Mouse (Mus musculus) WW6 (cell line): ENCODE results near the gene Rnf208.
A peak's percentile ranks its signal among the peaks of the same experiment; 100 is the strongest.

Source experiments
- DNase-seq: peaks from one replicate; pipeline ENCODE4 v3.0.0-alpha.2; 2013; ENCODE audit warnings: low read depth, low spot score

Gene Rnf208

GRCm38 (mm10) chr2:25224766-25225752, 17.0 kb upstream of the Rnf208 start:
- peak; percentile 97 for DNase-seq

- no peak for DNase-seq
Measured at GRCm38 (mm10) chr2:25225811-25226379, 16.2 kb upstream of the Rnf208 start.

GRCm38 (mm10) chr2:25226864-25227263, 15.2 kb upstream of the Rnf208 start:
- no peak for DNase-seq

- no peak for DNase-seq
Measured at GRCm38 (mm10) chr2:25227406-25227805, 14.6 kb upstream of the Rnf208 start.

- peak; percentile 69 for DNase-seq
Measured at GRCm38 (mm10) chr2:25228431-25228889, 13.6 kb upstream of the Rnf208 start.

GRCm38 (mm10) chr2:25228995-25229530, 13.0 kb upstream of the Rnf208 start:
- DNase-seq = no peak

- DNase-seq = no peak
Measured at GRCm38 (mm10) chr2:25229582-25229981, 12.5 kb upstream of the Rnf208 start.

GRCm38 (mm10) chr2:25230581-25230980, 11.5 kb upstream of the Rnf208 start:
- DNase-seq = no peak

- no peak for DNase-seq
Measured at GRCm38 (mm10) chr2:25231038-25231437, 11.0 kb upstream of the Rnf208 start.

- DNase-seq = no peak
Measured at GRCm38 (mm10) chr2:25233421-25233820, 8.6 kb upstream of the Rnf208 start.

GRCm38 (mm10) chr2:25234050-25234449, 8.0 kb upstream of the Rnf208 start, which contains the start of gene Slc34a3:
Slc34a3 (minus strand) TSS chr2:25234364.
- DNase-seq = no peak

- no peak for DNase-seq
Measured at GRCm38 (mm10) chr2:25234551-25235220, 7.4 kb upstream of the Rnf208 start.

- DNase-seq = no peak
Measured at GRCm38 (mm10) chr2:25236614-25237013, 5.4 kb upstream of the Rnf208 start, which contains the start of gene Rnf224. Rnf224 (minus strand) TSS chr2:25236787.

- no peak for DNase-seq
Measured at GRCm38 (mm10) chr2:25237522-25237921, 4.5 kb upstream of the Rnf208 start.

- no peak for DNase-seq
Measured at GRCm38 (mm10) chr2:25238106-25238505, 3.9 kb upstream of the Rnf208 start.

GRCm38 (mm10) chr2:25239766-25240165, 2.3 kb upstream of the Rnf208 start:
- no peak for DNase-seq

GRCm38 (mm10) chr2:25240310-25240709, 1.7 kb upstream of the Rnf208 start:
- no peak for DNase-seq

GRCm38 (mm10) chr2:25240723-25241437, 1.2 kb upstream of the Rnf208 start:
- DNase-seq = peak; percentile 85

GRCm38 (mm10) chr2:25241438-25241775, 648 bp upstream of the Rnf208 start:
- no peak for DNase-seq

GRCm38 (mm10) chr2:25243342-25243741, 1.3 kb downstream of the Rnf208 start:
- no peak for DNase-seq

GRCm38 (mm10) chr2:25244144-25244543, 2.1 kb downstream of the Rnf208 start:
- DNase-seq = no peak
